Mouse (Mus musculus): Measurements from ENCODE around the gene Tspan15. TPM values are rescaled to one million over a fixed set of nuclear protein-coding genes. Genes with fewer than 3 reads are reported as not detected.

The Tspan15 gene
- polyA plus RNA-seq, 1 experiment from 2014 or later = 23.2 TPM

- no peak overlapping the region for H3K4me2 ChIP-seq (ENCODE audit: low read length)
- ATAC-seq = no peak
- no peaks in the 10 kb centered on the region for H3K36me3 ChIP-seq (ENCODE audit: control insufficient read depth, insufficient read depth, low read length)
- no peaks in the 10 kb centered on the region for H3K9me3 ChIP-seq (replicated peaks; ENCODE audit: control insufficient read depth, low read length, poor library complexity, severe bottlenecking)
- H3K9ac ChIP-seq (ENCODE audit: low read depth, low read length) = no peak overlapping the region
- peaks cover 55% of the 10 kb centered on the region for H3K27me3 ChIP-seq (ENCODE audit: control insufficient read depth, insufficient read depth, low read depth, low read length)
- peaks cover 13% of the 10 kb centered on the region; the same call in 1 of the 2 replicates for H3K4me1 ChIP-seq (ENCODE audit: control insufficient read depth, insufficient read depth, low read length)
- H3K27ac ChIP-seq (ENCODE audit: low read length) = no peak overlapping the region
- no peak overlapping the region for H3K4me3 ChIP-seq (ENCODE audit: low read depth, low read length)
- WGBS = 2% methylated on average over 4 of the region's 4 CpGs
These were observed 93.9 kb downstream of the Tspan15 start for GRCm38 (mm10) chr10:62137150-62137549.

DNA sequence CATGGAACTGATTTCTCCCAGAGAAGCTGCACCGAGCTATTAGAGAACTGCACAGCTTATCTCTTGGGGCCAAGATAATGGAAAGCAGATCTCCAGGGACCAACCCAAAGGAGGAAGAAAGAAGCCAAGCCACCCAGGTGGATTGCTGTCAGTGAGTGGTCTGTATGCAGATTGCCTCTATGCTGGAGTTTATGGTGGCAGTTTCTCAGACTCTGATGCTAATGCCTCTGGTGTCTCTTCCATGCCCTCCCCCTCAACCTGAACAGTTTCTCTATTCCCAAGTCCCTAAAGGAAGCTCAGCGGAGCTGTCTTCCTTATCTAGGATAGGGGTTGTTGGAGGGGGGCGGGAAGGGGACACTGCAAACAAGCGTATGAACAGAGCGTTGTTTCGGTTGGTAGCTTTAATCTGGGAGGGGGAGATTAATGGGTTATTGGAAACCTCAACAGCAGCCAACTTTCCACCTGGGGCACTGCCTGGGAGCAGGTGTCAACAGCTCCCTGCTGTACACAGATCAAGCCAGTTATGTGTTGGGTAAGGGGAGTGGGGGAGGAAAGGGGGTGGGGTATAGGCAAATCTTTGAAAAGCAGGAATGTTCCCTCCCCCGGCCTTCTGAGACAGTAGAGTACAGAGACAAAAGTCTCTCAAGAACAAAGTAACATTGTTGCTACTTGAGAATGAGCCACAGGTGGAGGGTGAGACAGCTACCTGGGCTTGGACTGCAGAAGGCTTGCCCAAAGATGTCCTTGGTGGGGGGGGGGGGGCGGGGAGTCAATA, 95.2 kb downstream of the Tspan15 start:
- no peak for ATAC-seq
- Histone ChIP-seq H3K27ac (ENCODE audit: low read length) (no peak overlapping the region), H3K9me3 (replicated peaks; ENCODE audit: control insufficient read depth, low read length, poor library complexity, severe bottlenecking) (no peaks in the 10 kb centered on the region), H3K4me1 (ENCODE audit: control insufficient read depth, insufficient read depth, low read length) (peaks cover 13% of the 10 kb centered on the region; the same call in 1 of the 2 replicates), H3K27me3 (ENCODE audit: control insufficient read depth, insufficient read depth, low read depth, low read length) (peaks cover 68% of the 10 kb centered on the region), H3K4me2 (ENCODE audit: low read length) (no peak overlapping the region), H3K9ac (ENCODE audit: low read depth, low read length) (no peak overlapping the region), H3K4me3 (ENCODE audit: low read depth, low read length) (no peak overlapping the region), H3K36me3 (ENCODE audit: control insufficient read depth, insufficient read depth, low read length) (no peaks in the 10 kb centered on the region)
- 5% methylated on average over 8 of the region's 8 CpGs for WGBS

Small RNA genes within 50 kb of the gene (microRNA-seq; reads per million reads assigned to microRNA genes)
- 0.69 reads per million for gene Mir7662

Other genes starting within 250 kb of the Tspan15 start
- gene Neurog3, start 98.2 kb downstream of the Tspan15 start, polyA plus RNA-seq (2015; fragmentation: Nextera tagmentation; extraction: Ambion mirVana) = not detected in 2 replicates
- 224 and 236 TPM in 2 replicates for gene Fam241b, start 87.3 kb downstream of the Tspan15 start, polyA plus RNA-seq (2015; fragmentation: Nextera tagmentation; extraction: Ambion mirVana)
- gene Tacr2, start 21.2 kb upstream of the Tspan15 start, polyA plus RNA-seq (2015; fragmentation: Nextera tagmentation; extraction: Ambion mirVana) = not detected in 2 replicates
- 142 and 155 TPM in 2 replicates for gene Hk1, start 148.7 kb upstream of the Tspan15 start, polyA plus RNA-seq (2015; fragmentation: Nextera tagmentation; extraction: Ambion mirVana)
- gene Hkdc1, start 191.2 kb upstream of the Tspan15 start, polyA plus RNA-seq (2015; fragmentation: Nextera tagmentation; extraction: Ambion mirVana) = 0.37 and 0.51 TPM in 2 replicates
- gene 4930507D05Rik, start 218.2 kb upstream of the Tspan15 start, polyA plus RNA-seq (2015; fragmentation: Nextera tagmentation; extraction: Ambion mirVana) = 1.2 and 1.4 TPM in 2 replicates
- 18.6 and 19.4 TPM in 2 replicates for gene Supv3l1, start 218.5 kb upstream of the Tspan15 start, polyA plus RNA-seq (2015; fragmentation: Nextera tagmentation; extraction: Ambion mirVana)

Measured in midbrain, embryonic 16.5 days (tissue).